Mouse (Mus musculus) adrenal gland, postnatal 36 days (tissue): ENCODE measurements at regions not wholly inside any gene's neighbourhood (a gene's known extent, or its start where the extent isn't known, plus 50 kb on each side); places are given as distances from the start of the nearest gene placed in this dataset.

Source experiments
- DNase-seq, 2 experiments: peaks; one replicate each; pipeline ENCODE4 v3.0.0; 2021; ENCODE audit warnings: mixed read lengths in 1 of 2

DNA sequence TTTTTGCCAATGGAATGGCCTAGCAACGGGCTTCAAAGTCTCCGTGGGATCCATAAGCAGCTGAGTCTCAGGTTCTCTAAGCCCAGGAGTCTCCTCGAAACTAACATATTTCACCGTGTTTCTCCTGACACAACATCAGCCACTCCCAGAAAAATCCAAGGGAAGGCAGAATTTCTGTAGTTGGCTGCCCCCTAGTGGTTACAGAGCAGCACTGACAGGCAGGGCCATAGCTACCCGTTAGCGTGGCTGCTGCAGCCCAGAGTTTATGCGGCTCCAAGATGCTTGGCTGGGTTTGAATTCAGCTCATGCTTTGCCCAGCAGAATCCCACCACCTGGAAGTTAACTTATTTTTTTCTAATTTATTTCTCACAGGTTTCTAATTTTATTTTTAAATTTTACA lies 140.9 kb upstream of the Tmem164 start:
- peak; percentile 47 to 73 for DNase-seq

DNA sequence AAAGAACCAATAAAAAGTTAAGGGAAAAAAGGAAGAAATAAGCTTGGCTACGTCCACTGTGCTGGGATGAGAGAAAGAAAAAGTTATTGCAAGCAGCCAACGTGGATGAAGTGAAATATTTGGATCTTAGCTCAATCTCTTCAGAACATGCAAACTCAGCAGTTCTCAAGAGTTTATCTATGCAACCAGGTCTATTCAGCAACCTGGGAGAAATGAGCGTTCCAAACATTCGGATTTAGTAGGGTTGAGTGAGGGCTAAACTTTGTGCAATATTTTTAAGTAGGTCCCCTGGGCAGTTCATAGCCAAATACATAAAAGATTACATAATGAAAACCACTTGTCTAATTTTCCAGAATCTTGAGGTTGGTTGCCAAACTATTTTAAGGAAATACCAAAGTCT lies 129.0 kb upstream of the Tmem164 start:
- DNase-seq: no peak

DNA sequence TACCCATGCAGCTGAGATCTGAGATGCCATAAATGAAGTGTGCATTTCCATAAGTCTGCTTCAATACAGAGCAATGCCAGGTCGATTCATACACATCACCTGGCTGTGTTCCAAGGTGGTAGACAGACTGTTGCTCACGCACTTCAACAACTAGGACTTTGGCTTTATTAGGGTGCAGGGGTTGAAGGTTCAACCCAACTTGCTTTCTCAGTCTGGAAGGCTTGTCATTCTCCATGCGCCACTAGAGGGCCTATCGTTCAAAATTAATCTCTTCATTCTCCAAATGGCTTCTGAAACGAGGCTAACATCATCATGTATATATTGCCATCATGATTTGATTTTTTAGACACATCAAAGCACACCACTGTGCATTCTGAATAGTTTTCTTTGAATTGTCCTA lies 127.0 kb upstream of the Tmem164 start:
- peak; percentile 10 to 33 for DNase-seq

DNA sequence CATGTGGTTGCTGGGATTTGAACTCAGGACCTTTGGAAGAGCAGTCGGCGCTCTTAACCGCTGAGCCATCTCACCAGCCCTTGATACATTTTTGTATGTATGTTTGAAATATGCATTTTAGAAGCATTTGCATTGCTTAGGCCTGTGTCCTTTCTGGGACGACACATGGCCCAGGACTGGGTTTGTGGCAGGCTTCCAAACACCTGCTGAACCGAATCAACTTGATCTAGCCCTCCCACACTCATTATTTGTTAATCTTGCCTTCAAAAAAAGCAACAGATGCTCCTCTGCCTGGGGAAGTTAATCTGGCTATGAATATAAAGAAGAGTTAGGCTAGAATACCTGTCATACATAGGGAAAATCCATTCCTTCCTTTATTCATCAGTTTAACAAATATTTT lies 123.7 kb upstream of the Tmem164 start:
- DNase-seq: no peak

DNA sequence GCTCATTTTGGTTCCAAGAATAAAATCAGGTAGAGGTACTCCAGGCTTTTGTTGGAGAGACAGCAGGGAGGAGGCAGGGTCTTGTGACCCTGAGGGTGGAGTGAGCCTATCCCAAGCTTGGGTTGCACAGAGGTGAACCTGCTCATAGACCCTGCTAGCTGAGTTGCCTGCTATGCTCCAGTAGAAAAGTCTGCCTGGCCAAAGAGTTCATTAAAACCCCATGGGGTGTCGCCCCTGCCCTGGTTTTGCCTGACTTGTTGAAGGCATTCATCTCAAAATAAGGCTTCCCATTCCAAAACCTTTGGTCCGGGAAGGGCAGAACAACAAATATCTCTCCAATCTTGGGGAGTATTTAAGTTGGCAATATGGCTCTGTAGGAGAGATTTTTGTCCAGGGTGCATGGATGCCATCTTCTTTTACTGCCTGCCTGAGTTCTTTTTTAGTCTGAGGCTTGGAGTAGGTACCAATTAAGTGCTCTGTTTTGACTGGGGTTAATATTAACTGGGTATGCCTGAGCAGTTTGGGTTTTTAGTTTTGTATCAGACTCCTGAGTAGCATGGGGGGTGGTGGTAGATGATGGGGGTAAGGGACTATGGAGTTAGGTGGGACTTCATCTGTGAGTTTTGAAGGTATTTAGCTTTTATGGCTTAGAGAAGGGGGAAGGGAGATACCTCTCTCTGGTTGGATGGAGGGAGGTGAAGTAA lies 120.8 kb upstream of the Tmem164 start:
- peak; percentile 11 to 31 for DNase-seq

DNA sequence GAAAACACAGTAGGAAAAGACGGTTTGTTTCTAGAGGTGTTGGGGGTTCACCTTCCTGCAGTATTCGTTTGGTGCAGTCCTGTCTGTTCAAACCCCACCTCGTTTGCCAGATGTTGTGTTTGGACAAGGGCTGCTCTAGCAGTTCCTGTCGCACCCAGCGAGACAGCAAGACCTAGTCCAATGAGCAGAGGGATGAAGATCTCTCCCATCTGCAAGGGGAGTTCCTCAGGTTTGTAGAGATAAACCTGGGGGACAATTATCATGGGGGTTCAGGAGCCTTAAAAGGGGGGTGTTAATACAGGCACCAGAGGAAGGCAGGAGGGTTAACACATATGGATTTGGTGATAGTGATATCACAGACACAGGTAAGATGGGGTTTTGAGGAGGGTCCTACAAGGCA lies 119.4 kb upstream of the Tmem164 start:
- no peak for DNase-seq

DNA sequence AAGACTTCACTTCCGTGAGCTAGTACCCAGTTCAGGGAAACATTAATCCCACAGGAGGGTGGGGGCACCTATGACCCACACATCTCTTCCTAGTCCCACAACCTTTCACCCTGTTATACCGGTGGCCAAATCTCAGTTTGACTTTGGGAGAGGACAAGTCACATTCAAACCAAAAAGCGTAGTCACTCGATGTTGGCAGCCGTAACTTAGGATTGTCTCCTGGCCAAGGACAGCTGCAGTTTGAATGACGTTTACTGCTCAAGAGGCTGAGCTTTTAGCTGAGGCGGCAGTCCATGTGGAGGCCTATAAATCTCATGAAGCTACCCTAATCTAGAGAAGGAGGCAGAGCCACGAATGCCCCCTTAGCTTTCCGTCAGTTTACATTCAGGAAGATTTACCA lies 117.0 kb upstream of the Tmem164 start:
- DNase-seq: peak; percentile 40 to 42

DNA sequence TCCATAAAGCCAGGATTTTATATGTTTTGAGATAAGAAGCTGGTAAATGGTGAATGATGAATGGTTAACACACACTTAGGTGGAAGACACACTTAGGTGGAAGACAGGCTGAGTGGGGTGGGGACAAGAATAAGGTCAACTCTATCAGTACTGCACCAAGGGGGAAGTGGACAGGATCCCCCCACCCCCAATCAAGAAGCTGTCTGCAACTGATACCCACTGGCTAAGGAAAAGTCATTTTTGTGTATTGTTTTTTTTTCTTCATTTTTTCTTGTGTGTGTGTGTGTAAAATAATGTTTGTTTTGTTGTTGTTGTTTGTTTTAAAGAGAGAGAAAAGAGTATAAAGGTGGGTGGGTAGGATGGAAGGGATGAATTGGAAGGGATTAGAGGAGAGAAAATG lies 109.4 kb upstream of the Tmem164 start:
- no peak for DNase-seq

DNA sequence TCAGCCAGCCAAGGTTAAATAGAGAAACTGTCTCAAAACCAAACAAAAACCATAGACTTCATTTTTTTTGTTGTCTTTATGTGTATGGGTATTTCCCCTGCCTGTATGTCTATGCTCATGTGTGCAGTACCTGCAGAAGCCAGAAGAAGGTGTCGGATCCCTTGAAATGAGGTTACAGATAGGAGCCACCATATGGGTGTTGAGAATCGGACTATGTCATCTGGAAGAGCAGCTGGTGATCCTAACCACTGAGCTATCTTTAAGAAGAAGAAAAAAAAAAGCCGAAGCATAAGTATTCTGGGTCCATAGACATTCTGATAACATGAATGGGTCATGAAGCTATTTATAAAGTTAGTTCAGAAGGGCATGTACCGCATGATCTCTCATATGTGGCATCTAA lies 107.2 kb upstream of the Tmem164 start:
- DNase-seq: no peak

DNA sequence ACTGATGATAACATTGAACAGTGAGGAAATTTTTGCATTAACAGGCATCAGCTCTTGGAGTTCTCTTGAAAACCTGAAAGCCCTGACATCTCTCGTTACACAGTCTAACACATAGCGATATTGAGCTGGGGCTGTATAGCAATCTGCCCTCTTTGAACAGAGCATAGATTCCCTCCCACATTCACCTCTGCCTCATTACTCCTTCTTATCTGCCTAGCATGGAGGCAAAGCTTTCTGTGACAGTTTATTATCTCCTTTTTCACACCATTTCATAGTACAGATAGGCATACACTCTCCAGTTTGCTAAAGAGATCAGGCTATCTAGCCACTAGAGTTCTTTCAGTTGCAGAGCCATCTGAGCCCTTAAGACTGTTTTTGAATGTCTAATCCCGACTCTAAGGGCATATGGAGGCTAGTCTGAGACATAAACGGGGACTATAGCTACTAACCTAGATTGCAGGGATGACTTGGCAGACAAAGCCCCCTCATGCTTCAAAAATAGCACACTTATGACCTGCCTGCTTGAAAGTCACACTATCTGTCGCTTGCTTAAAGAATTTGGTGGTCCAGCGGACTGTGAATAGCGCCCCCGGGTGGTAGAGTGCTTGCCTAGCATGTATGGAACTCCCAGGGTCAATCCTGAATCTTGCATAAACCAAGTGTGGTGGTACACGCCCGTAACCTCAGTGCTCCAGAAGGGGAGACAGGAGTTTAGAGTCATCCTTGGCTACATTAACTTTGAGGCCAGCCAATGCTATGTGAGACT lies 106.1 kb upstream of the Tmem164 start:
- peak in 1 of 2 experiments; percentile 3 for DNase-seq

DNA sequence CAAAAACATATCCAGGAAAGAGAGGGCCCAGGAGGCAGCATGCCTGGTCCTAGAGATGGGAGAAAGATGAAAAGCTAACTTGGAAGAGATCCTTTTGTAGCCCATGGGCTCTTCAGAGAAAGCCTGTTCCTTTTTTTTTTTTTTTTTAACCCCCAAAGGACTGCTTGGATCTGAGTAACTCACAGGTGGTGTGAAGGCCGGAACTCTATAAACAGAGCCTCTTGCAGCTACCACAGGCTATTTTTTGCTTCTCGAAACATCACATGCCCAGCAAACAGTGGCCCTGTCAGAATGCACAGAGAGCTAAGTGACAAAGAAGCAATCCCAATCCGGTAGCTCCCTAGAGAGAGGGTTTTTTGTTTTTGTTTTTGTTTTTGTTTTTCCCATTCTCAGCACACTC lies 105.1 kb upstream of the Tmem164 start:
- DNase-seq: no peak

DNA sequence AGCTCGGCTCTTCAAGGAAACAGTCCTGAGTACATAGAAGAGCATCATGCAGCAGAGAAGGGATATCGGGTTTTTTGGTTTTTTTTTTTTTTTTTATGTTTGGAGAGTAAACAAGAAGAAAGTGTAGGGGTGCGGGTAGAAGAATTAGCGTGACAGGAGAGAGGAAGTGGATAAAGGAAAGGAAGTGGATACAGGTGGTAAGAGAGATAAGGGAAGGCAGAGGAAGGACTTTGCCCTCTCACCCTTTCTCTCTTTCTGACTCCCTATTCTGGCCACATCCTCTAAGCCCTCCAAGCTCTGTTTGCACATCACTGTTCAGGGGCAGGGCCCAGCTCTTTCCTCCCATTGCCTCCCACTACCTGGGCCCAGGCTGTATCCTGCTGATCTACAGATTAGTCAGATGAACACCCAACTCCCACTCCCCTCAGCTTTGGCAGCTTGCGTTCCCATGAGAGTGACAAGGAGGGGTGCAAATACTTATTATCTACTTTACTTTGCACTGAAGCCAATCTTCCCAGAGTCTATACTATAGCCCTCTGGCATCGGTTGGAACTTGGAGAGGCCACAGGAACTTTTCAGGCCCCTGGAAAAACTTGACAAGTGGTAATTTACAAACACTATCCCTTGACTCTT lies 103.6 kb upstream of the Tmem164 start:
- no peak for DNase-seq

DNA sequence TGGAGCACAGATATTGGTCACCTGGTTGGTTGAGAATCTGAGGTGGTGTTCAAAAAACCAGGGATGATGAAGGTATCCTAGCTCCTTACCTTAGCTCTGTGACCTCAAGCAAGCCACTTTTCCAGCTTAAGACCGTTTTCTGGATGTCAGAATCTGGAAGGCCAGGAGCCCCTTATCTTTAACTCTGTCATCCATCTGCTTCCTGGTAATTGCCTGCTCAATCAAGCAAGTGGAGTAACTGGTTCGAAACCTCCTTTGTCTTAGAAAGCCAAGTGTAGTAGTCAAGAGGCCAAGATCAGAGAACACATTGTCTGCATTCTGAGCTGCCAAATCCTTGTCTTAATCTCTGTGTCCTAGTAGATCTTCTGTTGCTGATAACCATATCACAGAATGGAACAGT lies 95.9 kb upstream of the Tmem164 start:
- no peak for DNase-seq

DNA sequence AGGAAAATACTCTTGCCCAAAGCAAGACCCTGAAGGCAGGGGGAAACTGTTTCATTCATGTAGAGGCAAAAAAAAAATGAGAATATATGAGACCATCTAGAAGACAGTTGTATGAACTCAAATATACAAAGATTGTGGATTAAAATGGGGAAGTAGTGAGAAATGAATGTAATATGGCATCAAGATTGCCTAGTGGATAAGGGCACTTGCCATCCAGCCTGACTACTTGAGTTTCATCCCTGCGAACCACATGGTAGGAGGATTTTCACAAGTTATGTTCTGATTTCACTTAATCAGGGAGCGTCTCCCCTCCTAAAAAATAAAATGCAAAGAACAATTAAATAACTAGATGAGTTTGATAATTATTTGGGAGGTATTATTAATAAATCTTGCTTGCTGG lies 81.8 kb upstream of the Tmem164 start:
- DNase-seq: no peak

DNA sequence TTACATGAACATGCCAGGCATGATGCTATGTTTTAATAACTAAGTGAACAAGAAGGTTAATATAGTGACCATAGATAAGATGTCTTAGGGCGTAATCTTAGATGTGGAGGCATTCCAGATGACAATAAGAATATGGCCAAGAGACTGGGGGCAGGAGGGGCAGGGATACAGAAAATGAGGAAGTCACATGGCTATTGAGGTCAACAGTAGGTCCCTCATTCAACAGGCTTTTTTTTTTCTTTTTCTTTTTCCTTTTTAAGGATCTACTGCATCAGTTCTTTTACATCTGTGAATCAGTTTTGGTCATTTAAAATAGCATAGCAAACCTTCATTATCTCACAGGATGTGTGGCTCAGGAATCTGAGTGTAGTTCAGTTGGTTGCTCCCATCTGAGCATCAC lies 80.4 kb upstream of the Tmem164 start:
- DNase-seq: no peak

DNA sequence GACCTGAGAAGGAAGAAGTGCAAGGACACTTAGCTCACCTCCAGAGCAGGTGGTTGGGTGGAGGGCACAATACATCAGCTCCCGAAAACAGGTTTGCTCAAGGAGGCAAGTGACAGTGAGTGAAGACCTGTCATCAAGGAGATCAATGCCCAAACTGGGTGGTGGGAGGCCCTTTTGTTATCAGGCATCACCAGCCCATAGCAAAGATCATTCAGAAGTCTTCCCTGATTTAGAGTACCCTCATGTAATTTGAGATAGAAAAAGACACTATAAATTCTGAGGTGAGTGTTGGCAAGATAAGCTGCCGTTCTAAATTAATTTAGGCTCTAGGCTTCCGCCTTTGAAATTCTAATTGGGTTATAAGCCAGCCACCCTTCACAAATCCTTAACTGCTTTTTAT lies 76.1 kb upstream of the Tmem164 start:
- no peak for DNase-seq

DNA sequence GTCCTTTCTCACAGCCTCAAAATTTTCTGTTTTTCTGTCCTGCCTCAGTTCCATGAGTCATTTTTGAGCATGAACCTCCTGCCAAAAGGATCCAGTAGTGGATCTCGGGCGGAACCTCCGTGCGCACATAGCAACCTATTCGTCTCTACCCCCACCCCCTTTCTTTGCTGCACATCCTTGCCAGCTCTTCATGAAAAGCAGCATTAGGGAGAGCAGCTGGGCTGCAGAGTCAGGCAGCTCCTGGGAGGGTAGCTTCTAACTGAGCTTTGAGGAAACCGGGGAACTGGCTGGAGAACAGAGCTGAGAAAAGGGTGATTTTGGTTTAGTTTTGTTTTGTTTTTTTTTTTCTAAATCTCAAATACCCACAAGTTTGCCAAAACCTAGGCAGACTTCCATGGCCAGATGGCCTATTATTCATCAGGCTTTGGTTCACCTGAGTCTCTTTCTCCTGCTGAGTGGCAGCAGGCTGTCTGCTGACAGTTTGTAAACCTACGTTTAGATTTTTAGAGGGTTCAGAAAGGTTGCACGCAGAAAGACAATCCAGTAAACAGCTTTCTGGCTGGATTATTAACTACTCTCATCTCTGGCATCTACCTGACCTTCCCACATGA lies 74.5 kb upstream of the Tmem164 start:
- no peak for DNase-seq

DNA sequence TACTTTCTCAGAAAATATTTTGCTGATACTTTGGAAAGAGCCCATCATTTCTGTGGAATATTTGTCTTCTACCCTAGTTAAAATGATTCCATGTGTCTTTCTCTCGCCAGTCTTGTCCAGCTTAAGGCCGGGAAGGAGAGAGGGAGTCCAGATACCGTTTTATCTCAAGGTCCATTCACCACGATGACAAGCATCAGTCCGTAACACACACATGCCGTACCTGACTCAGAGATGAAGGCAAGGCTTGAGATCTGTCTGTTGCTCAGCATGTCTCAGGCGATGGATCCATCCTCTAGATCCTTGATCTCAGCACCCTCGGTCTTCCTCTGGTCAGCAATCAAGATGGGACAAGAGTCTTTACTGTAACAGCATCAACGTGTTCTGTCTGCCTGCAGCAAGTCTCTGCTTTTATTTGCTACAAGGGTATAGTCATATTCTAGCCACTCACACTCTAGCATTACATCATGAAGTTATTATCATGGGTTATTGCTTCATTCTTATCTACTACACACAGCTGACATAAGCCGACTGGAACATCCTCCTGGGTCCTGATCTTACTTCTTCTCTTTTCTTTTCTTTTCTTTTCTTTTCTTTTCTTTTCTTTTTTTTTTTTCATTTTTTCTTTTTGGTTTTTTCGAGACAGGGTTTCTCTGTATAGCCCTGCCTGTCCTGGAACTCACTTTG lies 64.9 kb upstream of the Tmem164 start:
- DNase-seq: no peak

DNA sequence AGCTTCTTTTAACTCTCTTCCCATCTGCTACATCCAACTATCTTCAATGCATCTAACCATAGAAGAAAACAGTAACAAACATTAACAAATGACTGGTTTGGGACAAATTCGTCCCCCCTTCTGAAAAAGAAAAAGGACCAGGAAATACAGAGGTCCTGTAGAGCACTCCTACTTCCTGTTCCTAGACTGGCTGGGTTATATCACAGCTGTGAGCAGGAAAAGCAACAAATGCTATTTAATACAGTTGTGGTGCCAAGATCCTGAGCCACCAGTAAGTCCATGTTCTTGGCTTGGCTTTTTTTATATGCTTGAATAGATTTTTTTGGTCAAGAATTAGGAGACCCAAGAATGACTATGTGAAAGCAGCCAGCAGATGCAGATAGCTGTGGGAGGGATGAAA lies 62.8 kb upstream of the Tmem164 start:
- no peak for DNase-seq

DNA sequence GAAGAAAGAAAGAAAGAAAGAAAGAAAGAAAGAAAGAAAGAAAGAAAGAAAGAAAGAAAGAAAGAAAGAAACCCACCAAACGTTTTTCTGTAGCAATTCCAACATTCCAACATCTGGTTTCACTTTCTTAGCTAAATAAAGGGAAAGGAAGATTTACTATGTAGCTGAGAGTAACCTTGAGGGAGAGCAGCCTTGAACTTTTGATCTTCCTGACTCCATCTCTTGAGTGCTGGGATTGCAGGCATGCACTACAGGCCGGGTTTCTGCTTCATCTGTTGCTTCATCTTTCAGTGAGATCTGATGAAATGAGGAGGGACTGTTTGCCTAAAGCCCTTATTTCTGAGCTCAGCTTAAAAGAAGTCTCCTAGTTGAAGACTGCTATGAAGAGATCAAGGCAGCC lies 57.8 kb upstream of the Tmem164 start:
- DNase-seq: peak in 1 of 2 experiments; percentile 41

DNA sequence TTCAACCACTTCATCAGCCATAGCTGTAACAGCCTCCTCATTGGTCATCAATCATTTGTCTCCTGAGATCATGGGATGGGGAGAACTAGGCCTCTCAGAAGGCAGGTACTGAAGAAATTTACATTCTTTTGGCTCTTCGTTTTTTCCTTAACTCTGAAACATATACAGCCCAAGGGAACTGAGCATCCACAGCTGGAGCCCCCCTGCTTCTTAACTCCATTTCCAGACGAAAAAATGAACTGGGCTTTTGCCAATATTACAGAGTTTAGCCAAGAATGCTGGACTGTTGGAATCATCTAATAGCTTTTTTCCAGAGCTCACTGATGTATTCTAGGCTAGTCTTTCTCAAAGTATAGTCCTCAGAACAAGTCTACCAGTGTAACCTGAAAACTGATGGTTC lies 57.3 kb upstream of the Tmem164 start:
- DNase-seq: no peak
